Mouse (Mus musculus): ENCODE data around the gene Fam196b. TPM values are rescaled to one million over a fixed set of nuclear protein-coding genes. Genes with fewer than 3 reads are reported as not detected.

Gene Fam196b
- under 1 TPM; 0.07 to 0.43 TPM for total RNA-seq (2021)
- long read RNA-seq, experiment 1: 0 reads
- long read RNA-seq, experiment 2: 0 reads

GRCm38 (mm10) chr11:34314534-34315379, at the start of gene Fam196b:
Gene Fam196b, plus strand, starts transcription at chr11:34314822.
- intact Hi-C loops (cut with DNase I): no loop called here
- no peak for DNase-seq

GRCm38 (mm10) chr11:34272016-34272415, 42.6 kb upstream of the Fam196b start:
- DNase-seq: no peak
- intact Hi-C loops (cut with DNase I): no loop called here

- intact Hi-C loops (cut with DNase I): no loop called here
- DNase-seq: no peak
Measured at GRCm38 (mm10) chr11:34275941-34276340, 38.7 kb upstream of the Fam196b start.

GRCm38 (mm10) chr11:34276363-34277046, 38.1 kb upstream of the Fam196b start:
- no peak for DNase-seq
- intact Hi-C loops (cut with DNase I): no loop called here

GRCm38 (mm10) chr11:34277047-34277445, 37.6 kb upstream of the Fam196b start:
- intact Hi-C loops (cut with DNase I): no loop called here
- no peak for DNase-seq

- DNase-seq: no peak
- intact Hi-C loops (cut with DNase I): no loop called here
Measured at GRCm38 (mm10) chr11:34284124-34284808, 30.4 kb upstream of the Fam196b start.

GRCm38 (mm10) chr11:34290265-34290664, 24.4 kb upstream of the Fam196b start:
- no peak for DNase-seq
- intact Hi-C loops (cut with DNase I): no loop called here

GRCm38 (mm10) chr11:34290708-34291107, 23.9 kb upstream of the Fam196b start:
- intact Hi-C loops (cut with DNase I): no loop called here
- DNase-seq: no peak

- DNase-seq: no peak
- intact Hi-C loops (cut with DNase I): no loop called here
Measured at GRCm38 (mm10) chr11:34291304-34291703, 23.3 kb upstream of the Fam196b start.

- intact Hi-C loops (cut with DNase I): no loop called here
- no peak for DNase-seq
Measured at GRCm38 (mm10) chr11:34297698-34298378, 16.8 kb upstream of the Fam196b start.

GRCm38 (mm10) chr11:34299550-34299949, 15.1 kb upstream of the Fam196b start:
- DNase-seq: no peak
- intact Hi-C loops (cut with DNase I): no loop called here

- no peak for DNase-seq
- intact Hi-C loops (cut with DNase I): no loop called here
Measured at GRCm38 (mm10) chr11:34300064-34300463, 14.6 kb upstream of the Fam196b start.

GRCm38 (mm10) chr11:34306231-34306630, 8.4 kb upstream of the Fam196b start:
- intact Hi-C loops (cut with DNase I): no loop called here
- DNase-seq: no peak

GRCm38 (mm10) chr11:34308731-34309130, 5.9 kb upstream of the Fam196b start:
- no peak for DNase-seq
- intact Hi-C loops (cut with DNase I): no loop called here

- intact Hi-C loops (cut with DNase I): no loop called here
- no peak for DNase-seq
Measured at GRCm38 (mm10) chr11:34309360-34309759, 5.3 kb upstream of the Fam196b start.

GRCm38 (mm10) chr11:34311717-34312116, 2.9 kb upstream of the Fam196b start:
- intact Hi-C loops (cut with DNase I): no loop called here
- no peak for DNase-seq

- intact Hi-C loops (cut with DNase I): no loop called here
- no peak for DNase-seq
Measured at GRCm38 (mm10) chr11:34312208-34312607, 2.4 kb upstream of the Fam196b start.

GRCm38 (mm10) chr11:34315383-34315782, 761 bp downstream of the Fam196b start:
- no peak for DNase-seq
- intact Hi-C loops (cut with DNase I): no loop called here

- no peak for DNase-seq
- intact Hi-C loops (cut with DNase I): no loop called here
Measured at GRCm38 (mm10) chr11:34316176-34316575, 1.6 kb downstream of the Fam196b start.

- DNase-seq: no peak
- intact Hi-C loops (cut with DNase I): no loop called here
Measured at GRCm38 (mm10) chr11:34317001-34317400, 2.4 kb downstream of the Fam196b start.

GRCm38 (mm10) chr11:34319282-34319681, 4.7 kb downstream of the Fam196b start:
- intact Hi-C loops (cut with DNase I): no loop called here
- no peak for DNase-seq

Data from gastrocnemius, postnatal 36 days (tissue).